ENCODE assay signal across 21 mouse cellular contexts in the genomic region with DNA sequence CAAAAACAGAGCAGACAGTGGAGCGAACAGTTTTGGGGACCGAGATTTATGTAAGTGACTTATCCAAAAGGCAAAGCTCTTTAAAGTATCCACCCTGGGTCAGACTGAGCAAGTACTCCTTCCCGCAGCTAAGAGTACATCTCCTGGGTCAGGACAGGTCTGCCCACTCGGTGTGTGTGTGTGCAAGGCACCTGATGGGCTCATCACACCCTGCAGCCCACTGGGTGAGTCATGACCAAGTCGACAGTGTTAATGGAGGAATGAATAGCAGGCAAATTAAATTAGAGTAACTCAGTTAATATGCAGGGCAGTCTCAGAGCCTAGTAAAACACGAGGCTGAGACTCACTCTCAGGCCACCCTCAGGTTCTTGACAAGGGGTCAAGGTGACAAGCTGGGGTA. TPM values are rescaled to one million over a fixed set of nuclear protein-coding genes. Genes with fewer than 3 reads are reported as not detected.
"Had no signal": no experiment of that assay in that cellular context is flagged by ENCODE, and none has a peak within 500 bp of the region (broad histone marks: within the 10 kb centered on the region; RNA-seq: fewer than 3 reads in every experiment).

No protein-coding gene starts in this region.

- H3K27me3 ChIP-seq: neural tube, embryonic 15.5 days; stomach, embryonic 15.5 days had no signal

- H3K27ac ChIP-seq: neural tube, embryonic 15.5 days; stomach, embryonic 15.5 days; stomach, postnatal 0 days had no signal

- H3K4me2 ChIP-seq: neural tube, embryonic 15.5 days; stomach, embryonic 15.5 days had no signal

- H3K4me3 ChIP-seq: neural tube, embryonic 15.5 days; stomach, embryonic 15.5 days had no signal

- H3K9me3 ChIP-seq: neural tube, embryonic 15.5 days; stomach, embryonic 15.5 days had no signal

- H3K36me3 ChIP-seq: stomach, embryonic 15.5 days had no signal

- DNase-seq: retina, postnatal 1 day; right cerebral cortex, adult 18-20 months; right cerebral cortex, postnatal 14 days; right cerebral cortex, postnatal 25 days; right cerebral cortex, postnatal 4 days; spleen, adult 18-20 months; thymus, adult 18-20 months; thymus, adult 2 months; thymus, postnatal 14 days; thymus, postnatal 25 days; thymus, postnatal 36 days; thymus, postnatal 4 days had no signal

- H3K4me1 ChIP-seq: stomach, embryonic 15.5 days had no signal

- H3K9ac ChIP-seq: neural tube, embryonic 15.5 days; stomach, embryonic 15.5 days had no signal

RNA-seq across cellular contexts. Expression of a gene that starts 14.6 kb away (rescaled TPM):
- total RNA-seq: neutrophil, adult 5-6 weeks had no signal
- polyA plus RNA-seq: neural tube, embryonic 14.5 days; neural tube, embryonic 15.5 days; small intestine, adult 2 months; spleen, adult 2 months; stomach, embryonic 14.5 days; thymus, postnatal 0 days had no signal

RNA-seq across cellular contexts. Expression of a gene that starts 49.3 kb away (rescaled TPM):
- total RNA-seq: neutrophil, adult 5-6 weeks had no signal
- polyA plus RNA-seq: neural tube, embryonic 14.5 days; neural tube, embryonic 15.5 days; thymus, adult 2 months had no signal
